Mouse (Mus musculus) liver, adult 2 months (tissue): ENCODE results near the gene Asphd1. TPM values are rescaled to one million over a fixed set of nuclear protein-coding genes. Genes with fewer than 3 reads are reported as not detected.

Source experiments
- DNase-seq: peaks from one replicate; pipeline ENCODE4 v3.0.0-alpha.2; 2011; ENCODE audit warnings: low read depth, low spot score; ENCODE audit errors: extremely low read depth
- H3K27ac ChIP-seq: fragments of 200-500 bp; replicated peaks from 2 replicates; pipeline ENCODE4 v1.5.1; 2012; ENCODE audit warnings: low read depth, mild to moderate bottlenecking, control low read depth, inconsistent platforms, low read length; ENCODE audit not compliant: insufficient read depth
- H3K27me3 ChIP-seq: fragments of 200-500 bp; 2 replicates; pipeline ENCODE4 v1.6.1; 2012; ENCODE audit warnings: mild to moderate bottlenecking, moderate library complexity, low read length, inconsistent platforms; ENCODE audit not compliant: control insufficient read depth, insufficient read depth
- H3K36me3 ChIP-seq: fragments of 200-500 bp; 2 replicates; pipeline ENCODE4 v1.6.1; 2012; ENCODE audit warnings: low read length, inconsistent platforms; ENCODE audit not compliant: control insufficient read depth, insufficient read depth
- H3K4me1 ChIP-seq: fragments of 200-500 bp; 2 replicates; pipeline ENCODE4 v1.6.1; 2011; ENCODE audit warnings: low read length; ENCODE audit not compliant: control insufficient read depth, insufficient read depth
- H3K4me3 ChIP-seq: fragments of 200-500 bp; 2 replicates; pipeline ENCODE4 v1.5.1; 2011; ENCODE audit warnings: low read depth, mild to moderate bottlenecking, control low read depth, low read length, moderate library complexity; ENCODE audit not compliant: insufficient read depth
- H3K79me2 ChIP-seq: fragments of 200-500 bp; 2 replicates; pipeline ENCODE4 v1.6.1; 2012; ENCODE audit warnings: inconsistent platforms, mild to moderate bottlenecking, low read length, moderate library complexity; ENCODE audit not compliant: control insufficient read depth, insufficient read depth
- H3K9ac ChIP-seq: fragments of 200-500 bp; 2 replicates; pipeline ENCODE4 v1.6.1; 2012; ENCODE audit warnings: low read depth, mild to moderate bottlenecking, control low read depth, inconsistent platforms, low read length
- CTCF ChIP-seq: fragments of 200-500 bp; IDR thresholded peaks from 2 replicates; pipeline ENCODE4 v1.5.1; 2011; ENCODE audit warnings: low read depth, low read length, control low read depth
- POLR2A ChIP-seq: fragments of 200-500 bp; IDR thresholded peaks from 2 replicates; pipeline ENCODE4 v1.6.1; 2011; ENCODE audit warnings: low read length, control low read depth; ENCODE audit not compliant: insufficient read depth; ENCODE audit errors: extremely low read depth
- WGBS: fragments of 180-500 bp; shearing (Covaris S2); methylation state at CpG from one replicate; pipeline ENCODE4 v1.1.7; 2018; 5-methylcytosine and 5-hydroxymethylcytosine counted together
- polyA plus RNA-seq: library from polyadenylated mRNA; depleted of rRNA; stranded (reverse); fragments of >200 nt; gene quantifications from 2 replicates; pipeline ENCODE4 v1.2.3, GENCODE M21; 2012
- total RNA-seq: library from RNA; depleted of rRNA; stranded (reverse); fragments of >200 nt; gene quantifications from 2 replicates; pipeline ENCODE4 v1.2.3, GENCODE M21; 2014

Gene Asphd1
- total and polyA plus RNA-seq, 2 experiments: not detected

DNA sequence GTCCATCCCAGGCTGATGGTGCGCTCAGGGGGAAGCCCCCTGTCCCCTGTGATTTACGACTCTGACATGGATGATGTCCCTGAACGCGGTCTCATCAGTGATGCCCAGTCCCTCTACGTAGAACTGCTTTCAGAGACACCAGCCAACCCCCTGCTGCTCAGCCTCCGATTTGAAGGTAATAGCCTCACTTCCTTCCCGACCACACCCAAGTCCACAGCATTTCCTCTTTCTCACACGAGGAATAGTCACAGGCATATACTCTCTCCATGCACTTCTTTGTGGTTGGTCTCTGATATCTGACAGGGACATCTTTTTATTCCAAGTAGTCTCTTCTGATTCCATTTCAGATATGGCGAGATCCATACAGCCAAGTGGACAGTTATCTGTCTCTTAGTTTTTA, 10.4 kb upstream of the Asphd1 start:
- Histone ChIP-seq H3K9ac (no peak overlapping the region), H3K4me1 (no peaks in the 10 kb centered on the region), H3K27me3 (no peaks in the 10 kb centered on the region), H3K79me2 (no peaks in the 10 kb centered on the region), H3K4me3 (no peak overlapping the region), H3K36me3 (no peaks in the 10 kb centered on the region), H3K27ac (no peak overlapping the region)
- DNase-seq: no peak
- WGBS: 75% methylated on average over 9 of the region's 9 CpGs
- TF ChIP-seq POLR2A (no peak), CTCF (no peak)

DNA sequence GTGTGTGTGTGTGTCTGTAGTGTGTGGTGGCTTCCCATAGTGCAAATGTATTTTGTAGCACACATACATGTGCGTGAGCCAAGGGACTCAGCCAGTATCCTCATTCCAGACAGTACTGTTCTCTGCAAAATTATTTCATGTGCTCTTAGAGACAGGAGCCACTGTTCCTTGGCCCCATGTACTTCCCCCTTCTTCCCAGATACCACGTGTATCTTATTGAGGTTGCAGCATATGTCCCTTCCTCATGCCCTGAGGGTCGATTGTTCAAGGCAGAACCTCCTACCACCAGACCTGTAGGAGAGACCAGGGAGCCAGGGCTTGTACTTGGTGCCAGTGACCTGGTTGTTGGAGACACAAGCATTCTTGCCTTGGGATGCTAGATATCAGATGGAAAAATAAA, 5.7 kb upstream of the Asphd1 start:
- Histone ChIP-seq H3K4me3 (no peak overlapping the region), H3K79me2 (no peaks in the 10 kb centered on the region), H3K27ac (no peak overlapping the region), H3K27me3 (peaks cover 6% of the 10 kb centered on the region; the same call in 1 of the 2 replicates), H3K36me3 (no peaks in the 10 kb centered on the region), H3K4me1 (no peaks in the 10 kb centered on the region), H3K9ac (no peak overlapping the region)
- TF ChIP-seq POLR2A (no peak), CTCF (no peak)
- 53% methylated on average over 3 of the region's 3 CpGs for WGBS
- DNase-seq: no peak

DNA sequence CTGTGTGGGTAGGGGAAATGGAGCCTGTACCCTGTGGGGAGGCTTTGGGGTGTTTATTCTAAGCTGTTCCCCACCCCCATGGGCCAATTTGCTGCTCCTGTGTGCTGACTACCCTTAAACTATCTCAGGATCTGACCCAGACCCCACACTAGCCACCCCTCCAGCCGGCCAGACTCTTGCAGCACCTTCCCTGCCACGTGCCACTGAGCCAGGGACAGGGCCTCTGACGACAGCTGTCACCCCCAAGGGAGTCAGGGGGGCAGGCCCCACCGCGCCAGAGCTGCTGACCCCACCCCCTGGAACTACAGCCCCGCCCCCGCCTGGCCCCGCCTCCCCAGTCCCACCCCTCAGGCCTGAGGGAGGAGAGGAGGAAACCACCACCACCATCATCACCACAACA, 3.3 kb upstream of the Asphd1 start:
- Histone ChIP-seq H3K79me2 (no peaks in the 10 kb centered on the region), H3K9ac (no peak overlapping the region), H3K4me3 (no peak overlapping the region), H3K36me3 (no peaks in the 10 kb centered on the region), H3K27me3 (peaks cover 6% of the 10 kb centered on the region; the same call in 1 of the 2 replicates), H3K27ac (no peak overlapping the region), H3K4me1 (no peaks in the 10 kb centered on the region; the same call in 1 of the 2 replicates)
- WGBS: 2% methylated on average over 8 of the region's 8 CpGs
- no peak for TF ChIP-seq POLR2A
- no peak for TF ChIP-seq CTCF
- DNase-seq: no peak

DNA sequence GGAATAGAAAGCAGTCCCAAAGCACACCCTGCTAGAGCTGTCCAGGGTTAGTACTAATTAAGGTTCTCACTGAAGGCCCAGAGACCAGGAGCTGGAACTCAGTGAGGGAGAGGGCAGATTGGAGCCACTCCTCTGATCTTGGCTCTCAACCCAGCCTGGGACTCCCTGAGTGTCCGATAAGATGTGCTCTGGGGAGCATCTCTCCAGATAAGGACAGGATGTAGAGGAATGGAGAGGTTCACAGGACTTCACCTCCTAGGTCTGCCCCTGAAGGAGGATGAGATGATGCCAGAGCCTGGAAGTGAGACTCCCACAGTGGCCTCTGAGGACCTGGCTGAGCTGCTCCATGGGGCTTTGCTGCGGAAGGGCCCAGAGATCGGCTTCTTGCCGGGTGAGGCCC, 2.4 kb upstream of the Asphd1 start:
- H3K27me3 ChIP-seq: peaks cover 6% of the 10 kb centered on the region; the same call in 1 of the 2 replicates
- no peak for DNase-seq
- H3K36me3 ChIP-seq: no peaks in the 10 kb centered on the region
- no peak overlapping the region for H3K4me3 ChIP-seq
- no peak overlapping the region for H3K27ac ChIP-seq
- no peaks in the 10 kb centered on the region for H3K79me2 ChIP-seq
- TF ChIP-seq POLR2A (no peak), CTCF (no peak)
- H3K4me1 ChIP-seq: no peaks in the 10 kb centered on the region; the same call in 1 of the 2 replicates
- no peak overlapping the region for H3K9ac ChIP-seq
- 47% methylated on average over 4 of the region's 4 CpGs for whole genome bisulfite sequencing

DNA sequence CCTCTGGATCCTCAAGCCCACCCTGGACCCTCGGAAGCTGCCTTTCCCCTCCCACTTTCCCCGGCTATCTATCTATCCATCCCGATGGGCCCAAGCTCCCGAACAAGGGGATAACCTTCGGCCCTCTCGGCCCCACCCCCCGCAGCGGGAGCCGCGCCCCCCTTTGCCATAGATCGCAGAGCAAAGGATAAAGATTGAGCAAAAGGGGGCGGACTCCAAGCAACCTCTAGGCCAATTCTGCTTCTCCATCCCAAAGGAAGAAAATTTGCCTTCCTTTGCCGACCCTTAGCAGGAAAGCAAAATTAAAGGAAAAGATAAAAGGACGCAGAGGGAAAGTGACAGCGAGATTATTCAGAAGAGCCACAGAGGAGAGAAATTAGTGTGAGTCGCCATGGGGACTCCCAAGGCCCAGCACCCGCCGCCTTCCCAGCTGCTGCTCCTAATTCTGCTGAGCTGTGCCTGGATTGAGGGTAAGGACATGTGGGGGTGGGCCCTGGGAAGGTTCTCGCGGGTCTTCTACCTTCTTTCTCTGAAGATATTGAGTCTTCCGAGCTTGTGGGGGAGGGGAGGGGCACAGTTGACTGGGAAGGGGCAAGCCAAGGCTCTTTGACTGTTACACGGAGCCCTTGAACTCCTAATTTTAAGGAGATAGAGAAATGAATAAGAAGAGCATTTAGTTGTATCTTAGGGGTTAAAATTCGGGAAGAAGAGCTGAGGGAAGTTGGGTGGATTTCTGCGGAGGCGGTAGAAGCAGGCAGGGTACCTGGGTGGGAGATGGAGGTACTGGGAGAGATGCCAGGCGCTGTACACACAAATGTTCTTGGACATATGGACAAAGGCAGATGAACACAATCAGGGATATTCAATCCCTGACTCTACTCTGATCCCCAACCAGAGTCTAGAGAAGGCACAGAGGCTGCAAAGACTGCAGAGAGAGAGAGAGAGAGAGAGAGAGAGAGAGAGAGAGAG, 1.5 kb upstream of the Asphd1 start:
- Histone ChIP-seq H3K9ac (no peak overlapping the region), H3K4me1 (no peaks in the 10 kb centered on the region; the same call in 1 of the 2 replicates), H3K27me3 (peaks cover 6% of the 10 kb centered on the region; the same call in 1 of the 2 replicates), H3K4me3 (no peak overlapping the region), H3K27ac (no peak overlapping the region), H3K36me3 (no peaks in the 10 kb centered on the region), H3K79me2 (no peaks in the 10 kb centered on the region)
- TF ChIP-seq CTCF: no peak
- TF ChIP-seq POLR2A: no peak
- no peak for DNase-seq
- 14% methylated on average over 26 of the region's 26 CpGs for WGBS
